Mouse (Mus musculus) midbrain, postnatal 0 days (tissue): ENCODE measurements around the gene Efna5. TPM values are rescaled to one million over a fixed set of nuclear protein-coding genes. Genes with fewer than 3 reads are reported as not detected.

Source experiments
- ATAC-seq: fragments of 200-750 bp; cut with Nextera tagmentation; 2 replicates; pipeline ENCODE4 v1.8.0; 2017; ENCODE audit warnings: moderate number of reproducible peaks, mild to moderate bottlenecking, moderate TSS enrichment, moderate library complexity; ENCODE audit not compliant: low FRiP score
- DNase-seq: peaks from one replicate; pipeline ENCODE4 v3.0.0-alpha.2; 2015; ENCODE audit warnings: low spot score
- H3K27ac ChIP-seq: fragments of 300-500 bp; sonication (generic); 2 replicates; pipeline ENCODE4 v1.5.1; 2014; ENCODE audit warnings: low read depth, mild to moderate bottlenecking, low read length, mixed read lengths
- H3K27me3 ChIP-seq: fragments of 300-500 bp; sonication (generic); 2 replicates; pipeline ENCODE4 v1.6.1; 2014; ENCODE audit warnings: low read length, control low read depth, mixed read lengths; ENCODE audit not compliant: insufficient read depth
- H3K36me3 ChIP-seq: fragments of 300-500 bp; sonication (generic); 2 replicates; pipeline ENCODE4 v1.6.1; 2014; ENCODE audit warnings: low read length, control low read depth, mixed read lengths; ENCODE audit not compliant: insufficient read depth
- H3K4me1 ChIP-seq: fragments of 300-500 bp; sonication (generic); 2 replicates; pipeline ENCODE4 v1.6.1; 2014; ENCODE audit warnings: mild to moderate bottlenecking, control low read depth, antibody characterized with exemption, low read length, mixed read lengths; ENCODE audit not compliant: insufficient read depth
- H3K4me2 ChIP-seq: fragments of 300-500 bp; sonication (generic); 2 replicates; pipeline ENCODE4 v1.6.1; 2014; ENCODE audit warnings: low read depth, mild to moderate bottlenecking, low read length, mixed read lengths; ENCODE audit not compliant: poor library complexity, severe bottlenecking
- H3K4me3 ChIP-seq: fragments of 300-500 bp; sonication (generic); 2 replicates; pipeline ENCODE4 v1.5.1; 2014; ENCODE audit warnings: low read depth, mild to moderate bottlenecking, low read length, moderate library complexity
- H3K9ac ChIP-seq: fragments of 300-500 bp; sonication (generic); replicated peaks from 2 replicates; pipeline ENCODE4 v1.6.1; 2014; ENCODE audit warnings: mild to moderate bottlenecking, low read length, moderate library complexity, mixed read lengths; ENCODE audit not compliant: poor library complexity, severe bottlenecking
- H3K9me3 ChIP-seq: fragments of 300-500 bp; sonication (generic); 2 replicates; pipeline ENCODE4 v1.6.1; 2016; ENCODE audit warnings: low read length, control low read depth
- CTCF ChIP-seq: IDR thresholded peaks from 2 replicates; pipeline ENCODE4 v1.5.1; 2016; ENCODE audit warnings: antibody characterized with exemption, mild to moderate bottlenecking
- WGBS: fragments of 180-500 bp; shearing (Covaris S2); extraction: QIAGEN DNeasy Blood & Tissue Kit; methylation state at CpG from one replicate; pipeline ENCODE4 v1.1.7; 2014; 5-methylcytosine and 5-hydroxymethylcytosine counted together
- polyA plus RNA-seq: library from polyadenylated mRNA; unstranded; fragments of >200 nt; fragmentation: Nextera tagmentation; extraction: Ambion mirVana; gene quantifications from 2 replicates; pipeline ENCODE4 v1.2.1, GENCODE M21; 2015
- total RNA-seq: library from RNA; depleted of rRNA; stranded (reverse); fragments of >200 nt; gene quantifications from 2 replicates; pipeline ENCODE4 v1.2.3, GENCODE M21; 2014

Efna5 gene
- total and polyA plus RNA-seq, 2 experiments from 2014 or later = 11.1 to 59.5 TPM

DNA sequence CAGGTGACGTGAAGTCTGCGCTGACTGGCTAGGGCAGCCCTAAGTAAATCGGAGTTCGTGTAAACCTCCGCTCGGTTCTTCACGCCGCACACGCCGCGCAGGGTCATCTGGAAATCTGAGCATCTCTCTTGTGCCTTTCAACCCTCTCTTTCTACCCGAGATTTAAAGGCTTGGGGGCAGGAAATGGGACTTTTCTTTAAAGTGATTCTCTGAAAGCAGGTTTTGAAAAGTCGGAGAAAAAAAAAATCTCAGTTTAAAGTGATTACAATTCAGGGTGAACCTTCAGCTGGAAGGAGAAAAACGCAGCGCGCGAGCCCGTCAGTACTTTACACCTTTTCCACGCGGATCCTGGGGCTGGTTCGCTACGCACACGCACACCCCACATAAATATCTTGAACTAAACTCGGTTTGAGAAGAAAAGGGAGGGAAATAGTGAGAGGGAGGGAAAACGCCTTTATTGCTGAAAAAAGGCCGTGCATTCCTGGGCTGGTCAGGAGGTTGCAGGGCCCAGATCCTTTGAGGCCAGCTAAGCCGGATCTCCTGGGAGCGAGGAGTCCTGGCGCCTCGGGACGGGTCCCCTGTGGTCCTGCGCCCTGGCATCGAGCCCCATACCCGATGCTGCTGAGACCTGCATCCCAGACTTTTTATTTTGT is 2.5 kb upstream of the Efna5 start:
- no peak for TF ChIP-seq CTCF
- H3K27ac ChIP-seq = peak overlapping the region; percentile 78
- H3K9ac ChIP-seq = peak overlapping the region; percentile 82
- WGBS = under 1% methylated on average over 34 of the region's 34 CpGs
- H3K4me1 ChIP-seq = no peaks in the 10 kb centered on the region
- DNase-seq = no peak
- ATAC-seq = no peak; the same call in 1 of the 2 replicates
- H3K4me3 ChIP-seq = peak overlapping the region; percentile 83
- H3K27me3 ChIP-seq = no peaks in the 10 kb centered on the region
- H3K36me3 ChIP-seq = no peaks in the 10 kb centered on the region
- H3K4me2 ChIP-seq = peak overlapping the region; percentile 84
- H3K9me3 ChIP-seq = no peaks in the 10 kb centered on the region

- Histone ChIP-seq H3K9me3 (no peaks in the 10 kb centered on the region), H3K4me2 (peak overlapping the region; percentile 84), H3K4me3 (peak overlapping the region; percentile 83), H3K4me1 (no peaks in the 10 kb centered on the region), H3K27me3 (no peaks in the 10 kb centered on the region), H3K36me3 (no peaks in the 10 kb centered on the region), H3K9ac (peak overlapping the region; percentile 82), H3K27ac (peak overlapping the region; percentile 78)
- DNase-seq (peak; percentile 95), ATAC-seq (peak; percentile 82)
- whole genome bisulfite sequencing = under 1% methylated on average over 52 of the region's 53 CpGs
- no peak for TF ChIP-seq CTCF
Observed at GRCm38 (mm10) chr17:62882726-62883475, 1.8 kb upstream of the Efna5 start.

GRCm38 (mm10) chr17:62881791-62882725 is 941 bp upstream of the Efna5 start:
- Histone ChIP-seq H3K4me2 (peak overlapping the region; percentile 84), H3K4me1 (no peaks in the 10 kb centered on the region), H3K9me3 (no peaks in the 10 kb centered on the region), H3K9ac (peak overlapping the region; percentile 82), H3K36me3 (no peaks in the 10 kb centered on the region), H3K27ac (peak overlapping the region; percentile 78), H3K4me3 (peak overlapping the region; percentile 83), H3K27me3 (no peaks in the 10 kb centered on the region)
- DNase-seq (peak; percentile 67), ATAC-seq (peak; percentile 38)
- WGBS = under 1% methylated on average over 56 of the region's 58 CpGs
- TF ChIP-seq CTCF = no peak

DNA sequence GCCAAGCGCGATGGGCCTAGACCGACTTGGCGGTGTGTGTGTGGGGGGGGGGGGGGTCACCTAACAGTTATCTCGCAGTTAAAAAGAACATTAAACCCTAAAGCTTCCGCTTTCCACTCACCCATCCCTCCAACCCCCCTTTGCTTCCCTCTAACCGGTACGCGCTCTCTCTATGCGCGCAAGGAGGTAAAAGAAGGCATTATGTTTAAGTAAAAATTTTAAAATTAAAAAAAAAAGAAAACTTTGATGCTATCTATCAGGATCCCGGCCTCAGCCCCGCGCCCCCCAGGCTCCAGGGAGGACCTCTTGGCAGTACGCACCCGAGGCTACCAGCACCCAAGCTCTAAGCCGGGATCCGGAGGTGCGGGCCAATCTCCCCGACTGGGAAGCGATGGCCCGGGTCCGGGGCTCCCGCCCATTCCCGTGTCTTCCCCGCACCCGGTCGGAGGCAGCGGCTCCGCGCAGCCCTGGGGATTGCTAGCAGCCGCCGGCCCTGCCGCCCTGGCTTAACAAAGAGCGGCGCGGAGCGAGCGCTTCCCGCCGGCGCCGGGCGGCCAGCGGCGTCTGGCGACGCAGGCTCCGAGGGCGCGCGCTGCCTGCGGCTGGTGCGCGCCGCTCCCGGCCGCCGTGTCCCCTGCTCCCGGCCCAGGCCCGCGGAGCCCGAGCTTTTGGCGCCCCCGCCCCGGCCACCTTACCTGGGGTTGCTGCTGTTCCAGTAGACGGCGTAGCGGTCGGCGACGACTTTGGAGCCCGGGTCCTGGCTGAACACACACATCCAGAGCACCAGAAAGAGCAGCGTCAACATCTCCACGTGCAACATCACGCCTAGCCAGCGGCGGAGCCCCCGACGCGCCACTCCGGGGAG is 574 bp downstream of the Efna5 start:
- Histone ChIP-seq H3K9me3 (no peaks in the 10 kb centered on the region), H3K36me3 (no peaks in the 10 kb centered on the region), H3K4me3 (peak overlapping the region; percentile 83), H3K4me2 (peak overlapping the region; percentile 84), H3K27me3 (no peaks in the 10 kb centered on the region), H3K9ac (peak overlapping the region; percentile 82), H3K4me1 (no peaks in the 10 kb centered on the region), H3K27ac (peak overlapping the region; percentile 78)
- TF ChIP-seq CTCF = 0 out of 2 replicates have a peak, but pooled peaks have one; percentile 12
- WGBS = under 1% methylated on average over 82 of the region's 82 CpGs
- peak; percentile 44 for DNase-seq
- peak; percentile 13; the same call in 1 of the 2 replicates for ATAC-seq
